Mouse (Mus musculus): ENCODE data around the gene Wif1. TPM values are rescaled to one million over a fixed set of nuclear protein-coding genes. Genes with fewer than 3 reads are reported as not detected.

Wif1 gene
- polyA plus RNA-seq, 1 experiment from 2014 or later, result 8.4 TPM

- no peaks in the 10 kb centered on the region for H3K36me3 ChIP-seq
- no peak overlapping the region for H3K4me2 ChIP-seq (replicated peaks)
- H3K27me3 ChIP-seq, result no peaks in the 10 kb centered on the region
- H3K4me3 ChIP-seq, result no peak overlapping the region
- WGBS, result 88% methylated on average over 6 of the region's 6 CpGs
- ATAC-seq (ENCODE audit: low FRiP score), result no peak
- no peak overlapping the region for H3K27ac ChIP-seq
- H3K4me1 ChIP-seq, result peaks cover 11% of the 10 kb centered on the region
- H3K9ac ChIP-seq, result no peak overlapping the region
- no peaks in the 10 kb centered on the region for H3K9me3 ChIP-seq (replicated peaks)
Observed at GRCm38 (mm10) chr10:121052076-121052475, 18.3 kb downstream of the Wif1 start.

- H3K4me3 ChIP-seq, result no peak overlapping the region
- H3K9me3 ChIP-seq (replicated peaks), result no peaks in the 10 kb centered on the region
- H3K9ac ChIP-seq, result no peak overlapping the region
- peak overlapping the region; percentile 44 for H3K27ac ChIP-seq
- H3K27me3 ChIP-seq, result no peaks in the 10 kb centered on the region
- ATAC-seq (ENCODE audit: low FRiP score), result peak; percentile 93
- H3K36me3 ChIP-seq, result no peaks in the 10 kb centered on the region
- no peak overlapping the region for H3K4me2 ChIP-seq (replicated peaks)
- 41% methylated on average over 13 of the region's 13 CpGs for WGBS
- peaks cover 11% of the 10 kb centered on the region for H3K4me1 ChIP-seq
Observed at GRCm38 (mm10) chr10:121055452-121056188, 21.9 kb downstream of the Wif1 start.

GRCm38 (mm10) chr10:121056823-121057222 lies 23.1 kb downstream of the Wif1 start:
- Histone ChIP-seq H3K36me3 (no peaks in the 10 kb centered on the region), H3K9ac (no peak overlapping the region), H3K9me3 (replicated peaks) (no peaks in the 10 kb centered on the region), H3K4me1 (peaks cover 11% of the 10 kb centered on the region), H3K27me3 (no peaks in the 10 kb centered on the region), H3K4me2 (replicated peaks) (no peak overlapping the region), H3K4me3 (no peak overlapping the region), H3K27ac (no peak overlapping the region)
- 75% methylated on average over 6 of the region's 6 CpGs for whole genome bisulfite sequencing
- no peak for ATAC-seq (ENCODE audit: low FRiP score)

- Histone ChIP-seq H3K27ac (no peak overlapping the region), H3K9me3 (replicated peaks) (no peaks in the 10 kb centered on the region), H3K4me1 (peaks cover 11% of the 10 kb centered on the region), H3K4me2 (replicated peaks) (no peak overlapping the region), H3K36me3 (no peaks in the 10 kb centered on the region), H3K9ac (no peak overlapping the region), H3K27me3 (no peaks in the 10 kb centered on the region), H3K4me3 (no peak overlapping the region)
- no peak for ATAC-seq (ENCODE audit: low FRiP score)
- 75% methylated on average over 23 of the region's 23 CpGs for WGBS
Observed at GRCm38 (mm10) chr10:121059043-121060003, 25.6 kb downstream of the Wif1 start.

GRCm38 (mm10) chr10:121061336-121061835 lies 27.6 kb downstream of the Wif1 start:
- H3K4me1 ChIP-seq, result no peaks in the 10 kb centered on the region
- H3K36me3 ChIP-seq, result no peaks in the 10 kb centered on the region
- no peaks in the 10 kb centered on the region for H3K9me3 ChIP-seq (replicated peaks)
- no peak for ATAC-seq (ENCODE audit: low FRiP score)
- H3K4me2 ChIP-seq (replicated peaks), result no peak overlapping the region
- no peak overlapping the region for H3K4me3 ChIP-seq
- 85% methylated on average over 5 of the region's 5 CpGs for WGBS
- H3K9ac ChIP-seq, result no peak overlapping the region
- no peak overlapping the region for H3K27ac ChIP-seq
- no peaks in the 10 kb centered on the region for H3K27me3 ChIP-seq

- Histone ChIP-seq H3K27me3 (no peaks in the 10 kb centered on the region), H3K9me3 (replicated peaks) (no peaks in the 10 kb centered on the region), H3K4me2 (replicated peaks) (no peak overlapping the region), H3K27ac (no peak overlapping the region), H3K36me3 (no peaks in the 10 kb centered on the region), H3K9ac (no peak overlapping the region), H3K4me1 (no peaks in the 10 kb centered on the region), H3K4me3 (no peak overlapping the region)
- 73% methylated on average over 8 of the region's 8 CpGs for WGBS
- no peak for ATAC-seq (ENCODE audit: low FRiP score)
Observed at GRCm38 (mm10) chr10:121062704-121063103, 28.9 kb downstream of the Wif1 start.

- Histone ChIP-seq H3K4me1 (no peaks in the 10 kb centered on the region), H3K4me3 (no peak overlapping the region), H3K4me2 (replicated peaks) (no peak overlapping the region), H3K36me3 (no peaks in the 10 kb centered on the region), H3K27me3 (no peaks in the 10 kb centered on the region), H3K9ac (no peak overlapping the region), H3K9me3 (replicated peaks) (no peaks in the 10 kb centered on the region), H3K27ac (no peak overlapping the region)
- WGBS, result 85% methylated on average over 7 of the region's 7 CpGs
- ATAC-seq (ENCODE audit: low FRiP score), result no peak
Observed at GRCm38 (mm10) chr10:121067416-121067951, 33.7 kb downstream of the Wif1 start.

GRCm38 (mm10) chr10:121068003-121068402 lies 34.2 kb downstream of the Wif1 start:
- H3K27me3 ChIP-seq, result no peaks in the 10 kb centered on the region
- no peak overlapping the region for H3K4me3 ChIP-seq
- H3K4me1 ChIP-seq, result no peaks in the 10 kb centered on the region
- H3K36me3 ChIP-seq, result no peaks in the 10 kb centered on the region
- no peak overlapping the region for H3K27ac ChIP-seq
- WGBS, result 59% methylated on average over 1 of the region's 1 CpGs
- H3K9me3 ChIP-seq (replicated peaks), result no peaks in the 10 kb centered on the region
- no peak for ATAC-seq (ENCODE audit: low FRiP score)
- no peak overlapping the region for H3K9ac ChIP-seq
- no peak overlapping the region for H3K4me2 ChIP-seq (replicated peaks)

GRCm38 (mm10) chr10:121070742-121071141 lies 37.0 kb downstream of the Wif1 start:
- Histone ChIP-seq H3K27me3 (no peaks in the 10 kb centered on the region), H3K4me2 (replicated peaks) (no peak overlapping the region), H3K4me3 (no peak overlapping the region), H3K36me3 (no peaks in the 10 kb centered on the region), H3K9ac (no peak overlapping the region), H3K4me1 (0 out of 2 replicates have a peak, but pooled peaks cover 2% of the 10 kb centered on the region), H3K27ac (no peak overlapping the region), H3K9me3 (replicated peaks) (no peaks in the 10 kb centered on the region)
- 72% methylated on average over 7 of the region's 7 CpGs for WGBS
- ATAC-seq (ENCODE audit: low FRiP score), result no peak

GRCm38 (mm10) chr10:121080500-121080899 lies 46.7 kb downstream of the Wif1 start:
- no peak overlapping the region for H3K4me3 ChIP-seq
- H3K36me3 ChIP-seq, result no peaks in the 10 kb centered on the region
- no peak overlapping the region for H3K9ac ChIP-seq
- H3K4me2 ChIP-seq (replicated peaks), result no peak overlapping the region
- no peaks in the 10 kb centered on the region for H3K27me3 ChIP-seq
- ATAC-seq (ENCODE audit: low FRiP score), result no peak
- no peak overlapping the region for H3K27ac ChIP-seq
- H3K9me3 ChIP-seq (replicated peaks), result no peaks in the 10 kb centered on the region
- H3K4me1 ChIP-seq, result no peaks in the 10 kb centered on the region
- WGBS, result 86% methylated on average over 9 of the region's 9 CpGs

- 95% methylated on average over 4 of the region's 4 CpGs for WGBS
- H3K4me2 ChIP-seq (replicated peaks), result no peak overlapping the region
- H3K9me3 ChIP-seq (replicated peaks), result no peaks in the 10 kb centered on the region
- ATAC-seq (ENCODE audit: low FRiP score), result no peak
- H3K4me3 ChIP-seq, result no peak overlapping the region
- H3K27me3 ChIP-seq, result no peaks in the 10 kb centered on the region
- no peak overlapping the region for H3K9ac ChIP-seq
- H3K4me1 ChIP-seq, result no peaks in the 10 kb centered on the region
- H3K27ac ChIP-seq, result no peak overlapping the region
- H3K36me3 ChIP-seq, result no peaks in the 10 kb centered on the region
Observed at GRCm38 (mm10) chr10:121082881-121083280, 49.1 kb downstream of the Wif1 start.

GRCm38 (mm10) chr10:121083512-121083911 lies 49.8 kb downstream of the Wif1 start:
- Histone ChIP-seq H3K9ac (no peak overlapping the region), H3K27me3 (no peaks in the 10 kb centered on the region), H3K4me2 (replicated peaks) (no peak overlapping the region), H3K4me3 (no peak overlapping the region), H3K4me1 (no peaks in the 10 kb centered on the region), H3K9me3 (replicated peaks) (no peaks in the 10 kb centered on the region), H3K27ac (no peak overlapping the region), H3K36me3 (no peaks in the 10 kb centered on the region)
- ATAC-seq (ENCODE audit: low FRiP score), result no peak
- WGBS, result 64% methylated on average over 10 of the region's 10 CpGs

All from hindbrain, embryonic 12.5 days (tissue).